Mouse (Mus musculus): ENCODE data around the gene Rec8. TPM values are rescaled to one million over a fixed set of nuclear protein-coding genes. Genes with fewer than 3 reads are reported as not detected.

The Rec8 gene
- total and polyA plus RNA-seq, 2 experiments from 2014 or later = 7.2 to 9.2 TPM

GRCm38 (mm10) chr14:55578668-55579269 lies 39.1 kb upstream of the Rec8 start:
- WGBS = 31% methylated on average over 6 of the region's 6 CpGs
- H3K27me3 ChIP-seq (ENCODE audit: insufficient read depth, low read length) = no peaks in the 10 kb centered on the region
- DNase-seq (no peak), ATAC-seq (no peak; the same call in 1 of the 2 replicates)
- peak overlapping the region; percentile 82 for H3K27ac ChIP-seq (ENCODE audit: low read depth, low read length)
- no peak for TF ChIP-seq CTCF (IDR thresholded peaks at IDR 0.05; ENCODE audit: low read depth)
- H3K4me1 ChIP-seq (ENCODE audit: insufficient read depth) = no peaks in the 10 kb centered on the region; the same call in 1 of the 2 replicates
- H3K36me3 ChIP-seq (ENCODE audit: insufficient read depth) = peaks cover 19% of the 10 kb centered on the region
- peak overlapping the region; percentile 54 for H3K4me3 ChIP-seq (ENCODE audit: low read depth, low read length)
- peak overlapping the region; percentile 76 for H3K9ac ChIP-seq
- no peaks in the 10 kb centered on the region for H3K9me3 ChIP-seq (ENCODE audit: low read length)
- H3K4me2 ChIP-seq (ENCODE audit: low read depth) = peak overlapping the region; percentile 73

GRCm38 (mm10) chr14:55579511-55580496 lies 38.0 kb upstream of the Rec8 start:
- H3K9me3 ChIP-seq (ENCODE audit: low read length) = no peaks in the 10 kb centered on the region
- no peaks in the 10 kb centered on the region; the same call in 1 of the 2 replicates for H3K4me1 ChIP-seq (ENCODE audit: insufficient read depth)
- no peak overlapping the region for H3K9ac ChIP-seq
- no peak for TF ChIP-seq CTCF (IDR thresholded peaks at IDR 0.05; ENCODE audit: low read depth)
- 87% methylated on average over 23 of the region's 23 CpGs for WGBS
- ATAC-seq (no peak), DNase-seq (no peak)
- no peaks in the 10 kb centered on the region for H3K27me3 ChIP-seq (ENCODE audit: insufficient read depth, low read length)
- H3K4me3 ChIP-seq (ENCODE audit: low read depth, low read length) = no peak overlapping the region
- H3K27ac ChIP-seq (ENCODE audit: low read depth, low read length) = no peak overlapping the region
- H3K36me3 ChIP-seq (ENCODE audit: insufficient read depth) = peaks cover 19% of the 10 kb centered on the region
- H3K4me2 ChIP-seq (ENCODE audit: low read depth) = no peak overlapping the region

- no peak overlapping the region for H3K4me3 ChIP-seq (ENCODE audit: low read depth, low read length)
- peaks cover 19% of the 10 kb centered on the region for H3K36me3 ChIP-seq (ENCODE audit: insufficient read depth)
- H3K4me2 ChIP-seq (ENCODE audit: low read depth) = no peak overlapping the region
- H3K27ac ChIP-seq (ENCODE audit: low read depth, low read length) = no peak overlapping the region
- no peaks in the 10 kb centered on the region; the same call in 1 of the 2 replicates for H3K4me1 ChIP-seq (ENCODE audit: insufficient read depth)
- 94% methylated on average over 16 of the region's 16 CpGs for WGBS
- no peaks in the 10 kb centered on the region for H3K9me3 ChIP-seq (ENCODE audit: low read length)
- no peak for TF ChIP-seq CTCF (IDR thresholded peaks at IDR 0.05; ENCODE audit: low read depth)
- ATAC-seq = no peak
- no peak overlapping the region for H3K9ac ChIP-seq
- no peak for DNase-seq
- no peaks in the 10 kb centered on the region for H3K27me3 ChIP-seq (ENCODE audit: insufficient read depth, low read length)
These were observed 37.1 kb upstream of the Rec8 start for GRCm38 (mm10) chr14:55580731-55581130.

GRCm38 (mm10) chr14:55581981-55582681 lies 35.7 kb upstream of the Rec8 start:
- Histone ChIP-seq H3K4me3 (ENCODE audit: low read depth, low read length) (no peak overlapping the region), H3K9me3 (ENCODE audit: low read length) (no peaks in the 10 kb centered on the region), H3K27me3 (ENCODE audit: insufficient read depth, low read length) (no peaks in the 10 kb centered on the region), H3K4me1 (ENCODE audit: insufficient read depth) (no peaks in the 10 kb centered on the region; the same call in 1 of the 2 replicates), H3K36me3 (ENCODE audit: insufficient read depth) (peaks cover 19% of the 10 kb centered on the region), H3K9ac (no peak overlapping the region), H3K27ac (ENCODE audit: low read depth, low read length) (no peak overlapping the region), H3K4me2 (ENCODE audit: low read depth) (no peak overlapping the region)
- no peak for ATAC-seq
- peak; percentile 36 for TF ChIP-seq CTCF (IDR thresholded peaks at IDR 0.05; ENCODE audit: low read depth)
- 73% methylated on average over 9 of the region's 9 CpGs for WGBS
- no peak for DNase-seq

- no peak for TF ChIP-seq CTCF (IDR thresholded peaks at IDR 0.05; ENCODE audit: low read depth)
- peak overlapping the region; percentile 68 for H3K4me2 ChIP-seq (ENCODE audit: low read depth)
- peak overlapping the region; percentile 60 for H3K9ac ChIP-seq
- H3K4me3 ChIP-seq (ENCODE audit: low read depth, low read length) = peak overlapping the region; percentile 48
- H3K9me3 ChIP-seq (ENCODE audit: low read length) = no peaks in the 10 kb centered on the region
- H3K27ac ChIP-seq (ENCODE audit: low read depth, low read length) = no peak overlapping the region
- DNase-seq = no peak
- no peaks in the 10 kb centered on the region for H3K4me1 ChIP-seq (ENCODE audit: insufficient read depth)
- 0 out of 2 replicates have a peak, but pooled peaks have one; percentile 2 for ATAC-seq
- peaks cover 19% of the 10 kb centered on the region for H3K36me3 ChIP-seq (ENCODE audit: insufficient read depth)
- 42% methylated on average over 5 of the region's 5 CpGs for WGBS
- no peaks in the 10 kb centered on the region for H3K27me3 ChIP-seq (ENCODE audit: insufficient read depth, low read length)
These were observed 33.5 kb upstream of the Rec8 start for GRCm38 (mm10) chr14:55584303-55584701.

- H3K27ac ChIP-seq (ENCODE audit: low read depth, low read length) = 0 out of 2 replicates have a peak within 1 kb of the TSS, but pooled peaks have one; percentile 3
- WGBS = 5% methylated on average over 43 of the region's 43 CpGs
- no peak for TF ChIP-seq CTCF (IDR thresholded peaks at IDR 0.05; ENCODE audit: low read depth)
These were observed 32.9 kb upstream of the Rec8 start, which contains the start of gene Emc9 for GRCm38 (mm10) chr14:55584702-55585565. Emc9 (minus strand) TSS chr14:55585302.

More at GRCm38 (mm10) chr14:55584702-55585565, 32.9 kb upstream of the Rec8 start, which contains the start of gene Emc9:
- peak within 1 kb of the TSS; percentile 68 for H3K4me2 ChIP-seq (ENCODE audit: low read depth)
- ATAC-seq = peak; percentile 89
- peak within 1 kb of the TSS; percentile 48 for H3K4me3 ChIP-seq (ENCODE audit: low read depth, low read length)
- H3K9me3 ChIP-seq (ENCODE audit: low read length) = no peaks in the 10 kb centered on the region
- no peaks in the 10 kb centered on the region for H3K27me3 ChIP-seq (ENCODE audit: insufficient read depth, low read length)
- peak within 1 kb of the TSS; percentile 60 for H3K9ac ChIP-seq
- no peak for DNase-seq
- H3K36me3 ChIP-seq (ENCODE audit: insufficient read depth) = peaks cover 17% of the 10 kb centered on the region
- peaks cover 2% of the 10 kb centered on the region; the same call in 1 of the 2 replicates for H3K4me1 ChIP-seq (ENCODE audit: insufficient read depth)
